Mouse (Mus musculus) G1E (cell line): ENCODE data around the gene Zbtb9.

Experiments
- CTCF ChIP-seq: IDR thresholded peaks from 2 replicates; pipeline ENCODE4 v1.5.1; 2012; ENCODE audit warnings: low read depth, low read length, inconsistent platforms, mixed read lengths
- GATA1 ChIP-seq: IDR thresholded peaks from 2 replicates; pipeline ENCODE4 v1.6.1; 2012; ENCODE audit warnings: borderline replicate concordance, low read length, inconsistent platforms, mixed read lengths
- GATA2 ChIP-seq: IDR thresholded peaks from 2 replicates; pipeline ENCODE4 v1.6.1; 2012; ENCODE audit warnings: low read depth, low read length, inconsistent platforms, borderline replicate concordance
- POLR2AphosphoS5 ChIP-seq: IDR thresholded peaks from 2 replicates; pipeline ENCODE4 v1.6.1; 2012; ENCODE audit warnings: low read depth, low read length, inconsistent platforms; ENCODE audit not compliant: insufficient replicate concordance
- TAL1 ChIP-seq: conservative IDR thresholded peaks from 2 replicates; pipeline ENCODE4 v1.6.1; 2012; ENCODE audit warnings: low read depth, low read length, inconsistent platforms, mixed read lengths

DNA sequence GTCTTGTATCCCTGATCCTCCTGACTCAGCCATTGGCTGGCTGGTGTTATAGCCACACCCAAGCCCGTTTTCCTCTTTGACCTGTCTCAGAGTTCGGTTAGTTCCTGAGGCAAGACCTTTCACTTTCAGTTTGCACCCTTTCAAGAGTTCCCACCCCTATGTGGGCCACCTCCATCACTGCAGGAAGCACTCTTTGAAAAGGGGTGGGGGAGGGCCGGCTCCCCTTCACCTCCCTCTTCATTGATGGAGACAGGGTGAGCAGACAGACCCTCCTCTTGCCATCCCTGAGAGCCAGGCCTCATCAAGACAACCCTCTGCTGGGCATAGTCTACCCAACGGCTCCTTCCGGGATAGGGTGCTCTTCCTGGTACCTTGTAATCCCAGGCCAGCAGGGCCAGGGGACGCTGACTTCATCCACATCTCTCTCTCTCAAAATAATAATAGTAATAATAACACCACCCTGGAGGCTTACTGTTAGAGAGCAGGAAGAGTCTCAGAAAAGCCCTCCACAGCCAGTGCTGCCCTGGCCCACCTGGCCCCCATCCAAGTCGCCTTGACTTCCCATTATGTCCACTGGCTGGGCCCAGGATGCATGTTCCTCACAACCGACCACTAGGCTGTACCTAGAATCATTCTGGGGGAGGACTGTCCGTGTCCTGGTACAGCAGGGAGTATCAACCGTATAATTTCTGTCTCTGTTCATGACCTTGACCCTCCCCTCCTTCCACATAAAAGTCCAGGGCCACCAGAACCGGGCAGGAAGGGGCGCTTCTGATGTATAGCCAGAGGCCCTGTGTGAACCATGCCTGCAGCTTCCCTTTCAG, 54.7 kb downstream of the Zbtb9 start:
- TF ChIP-seq CTCF = no peak
- no peak for TF ChIP-seq GATA1
- TF ChIP-seq POLR2AphosphoS5 = no peak
- TF ChIP-seq GATA2 = no peak
- TF ChIP-seq TAL1 = no peak
